Mouse (Mus musculus) stomach, embryonic 16.5 days (tissue): ENCODE measurements around the gene 1700066M21Rik. TPM values are rescaled to one million over a fixed set of nuclear protein-coding genes. Genes with fewer than 3 reads are reported as not detected.

Experiments
- ATAC-seq: fragments of 200-750 bp; cut with Nextera tagmentation; 2 replicates; pipeline ENCODE4 v1.8.0; 2017; ENCODE audit warnings: moderate number of reproducible peaks, moderate TSS enrichment; ENCODE audit not compliant: insufficient read depth, low FRiP score
- H3K27ac ChIP-seq: fragments of 300-500 bp; sonication (generic); 2 replicates; pipeline ENCODE4 v1.5.1; 2014; ENCODE audit warnings: low read length
- H3K27me3 ChIP-seq: fragments of 300-500 bp; sonication (generic); 2 replicates; pipeline ENCODE4 v1.6.1; 2014; ENCODE audit warnings: low read length, control low read depth, mixed read lengths; ENCODE audit not compliant: control insufficient read depth, insufficient read depth
- H3K36me3 ChIP-seq: fragments of 300-500 bp; sonication (generic); 2 replicates; pipeline ENCODE4 v1.6.1; 2014; ENCODE audit warnings: low read length; ENCODE audit not compliant: control insufficient read depth, insufficient read depth
- H3K4me1 ChIP-seq: fragments of 300-500 bp; sonication (generic); 2 replicates; pipeline ENCODE4 v1.6.1; 2014; ENCODE audit warnings: low read length, control low read depth, mixed read lengths; ENCODE audit not compliant: control insufficient read depth, insufficient read depth
- H3K4me2 ChIP-seq: fragments of 300-500 bp; sonication (generic); 2 replicates; pipeline ENCODE4 v1.6.1; 2014; ENCODE audit warnings: low read depth, low read length, mixed read lengths
- H3K4me3 ChIP-seq: fragments of 300-500 bp; sonication (generic); replicated peaks from 2 replicates; pipeline ENCODE4 v1.5.1; 2014; ENCODE audit warnings: mild to moderate bottlenecking, low read length
- H3K9ac ChIP-seq: fragments of 300-500 bp; sonication (generic); 2 replicates; pipeline ENCODE4 v1.6.1; 2014; ENCODE audit warnings: low read length
- H3K9me3 ChIP-seq: fragments of 300-500 bp; sonication (generic); replicated peaks from 2 replicates; pipeline ENCODE4 v1.6.1; 2016; ENCODE audit warnings: low read length, control low read depth; ENCODE audit not compliant: control insufficient read depth
- WGBS: fragments of 180-500 bp; shearing (Covaris S2); extraction: QIAGEN DNeasy Blood & Tissue Kit; methylation state at CpG from one replicate; pipeline ENCODE4 v1.1.7; 2014; 5-methylcytosine and 5-hydroxymethylcytosine counted together
- polyA plus RNA-seq: library from polyadenylated mRNA; unstranded; fragments of >200 nt; fragmentation: Nextera tagmentation; extraction: Ambion mirVana; gene quantifications from 2 replicates; pipeline ENCODE4 v1.2.1, GENCODE M21; 2015

The 1700066M21Rik gene
- 11.5 and 14.8 TPM in 2 replicates for polyA plus RNA-seq

DNA sequence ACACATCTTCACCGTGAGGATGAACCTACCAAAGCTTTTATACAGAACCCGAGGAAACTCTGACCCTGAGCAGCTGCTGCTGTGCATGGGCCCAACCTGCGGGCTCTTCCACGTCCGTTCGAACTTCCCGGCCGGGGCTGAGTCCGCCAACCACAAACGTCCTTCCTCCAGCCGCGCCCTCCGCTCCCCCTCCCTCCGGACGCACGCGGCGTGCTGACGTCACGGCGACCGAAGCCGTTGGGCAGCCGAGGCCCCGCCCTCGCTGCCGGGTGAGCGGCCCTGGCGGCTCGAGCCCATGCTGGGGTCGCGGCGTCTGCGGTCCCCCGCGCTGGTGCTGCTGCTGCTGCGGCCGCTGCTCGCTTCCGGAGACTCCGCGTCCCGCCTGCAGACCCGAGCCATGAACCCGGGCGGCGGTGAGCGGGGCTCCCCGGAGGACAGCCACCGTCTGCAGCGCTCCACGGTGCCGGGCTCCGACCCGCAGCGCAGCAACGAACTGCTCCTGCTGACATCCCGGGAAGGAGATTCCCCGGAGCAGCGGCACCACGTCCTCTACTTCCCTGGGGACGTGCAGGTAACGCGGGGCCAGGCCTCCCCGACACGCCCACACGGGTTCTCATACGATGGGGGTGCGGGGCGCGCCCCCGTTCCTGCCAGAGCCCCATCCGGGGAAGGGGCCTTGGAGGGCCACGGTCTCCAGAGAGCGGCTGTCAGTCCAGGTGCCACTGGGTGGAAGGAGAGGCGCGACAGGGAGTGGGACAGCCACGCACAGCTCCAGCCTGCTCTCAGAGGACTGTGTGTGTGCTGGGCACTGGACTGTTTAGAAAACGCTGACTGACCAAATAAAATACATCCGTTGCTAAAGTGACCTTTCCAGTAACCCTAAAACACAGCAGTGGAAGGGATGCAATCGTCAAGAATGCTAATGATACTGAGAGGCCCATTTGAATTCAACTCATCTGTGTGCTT, at the start of gene 1700066M21Rik:
Gene 1700066M21Rik (plus strand): TSS at position 245 of the 966 bp plus-strand sequence.
- peak; percentile 96 for ATAC-seq
- H3K9me3 ChIP-seq: no peaks in the 10 kb centered on the region
- WGBS: under 1% methylated on average over 81 of the region's 81 CpGs

DNA sequence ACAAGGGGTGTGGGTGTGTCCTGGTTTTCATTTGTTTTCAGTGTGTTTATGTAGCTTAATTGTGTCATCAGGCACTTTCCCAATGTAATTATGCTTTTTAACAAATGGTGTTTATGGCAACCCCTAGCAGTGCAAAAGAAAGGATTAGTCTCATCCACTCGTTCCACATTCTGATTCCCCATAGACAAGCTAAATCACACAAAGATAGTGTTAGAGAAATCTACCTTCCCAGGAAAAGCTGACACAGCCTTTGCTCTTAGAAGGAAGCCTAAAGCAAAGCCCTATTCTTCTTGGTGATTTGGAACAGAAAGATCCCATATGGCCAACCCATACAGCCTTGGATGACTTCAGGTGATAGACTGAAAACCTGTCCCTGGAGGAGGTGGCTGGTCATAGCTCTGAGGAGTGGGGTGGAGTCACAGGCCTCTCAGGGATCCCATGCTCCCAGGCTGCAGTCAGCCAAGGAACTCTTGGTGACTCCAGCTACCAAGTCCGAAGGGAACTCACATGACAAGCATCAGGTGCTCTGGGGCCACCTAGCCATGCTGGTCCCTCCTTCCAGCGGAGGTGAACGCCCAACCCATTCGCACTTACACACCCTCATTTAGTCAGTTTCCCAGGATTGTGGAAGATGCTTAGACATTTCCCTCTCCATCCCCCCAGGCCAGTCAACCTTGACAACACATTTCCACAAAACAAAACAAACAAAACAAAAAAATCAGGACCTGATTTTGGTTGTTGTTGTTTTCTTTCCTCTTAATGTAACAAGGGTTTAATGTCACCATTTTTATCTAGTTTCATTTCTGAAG, 47.9 kb upstream of the 1700066M21Rik start:
- no peak for ATAC-seq
- no peaks in the 10 kb centered on the region for H3K9me3 ChIP-seq
- H3K27me3 ChIP-seq: no peaks in the 10 kb centered on the region
- H3K4me2 ChIP-seq: no peak overlapping the region
- no peak overlapping the region for H3K4me3 ChIP-seq
- WGBS: 72% methylated on average over 5 of the region's 5 CpGs
- 0 out of 2 replicates have a peak, but pooled peaks cover 5% of the 10 kb centered on the region for H3K4me1 ChIP-seq
- H3K27ac ChIP-seq: no peak overlapping the region
- no peak overlapping the region for H3K9ac ChIP-seq
- H3K36me3 ChIP-seq: no peaks in the 10 kb centered on the region

More for the DNA sequence above, at the start of gene 1700066M21Rik:
- Histone ChIP-seq H3K27me3 (no peaks in the 10 kb centered on the region), H3K27ac (peak within 1 kb of the TSS; percentile 67), H3K4me3 (peak within 1 kb of the TSS; percentile 81), H3K9ac (peak within 1 kb of the TSS; percentile 96), H3K4me2 (peak within 1 kb of the TSS; percentile 95), H3K36me3 (no peaks in the 10 kb centered on the region), H3K4me1 (peaks cover 9% of the 10 kb centered on the region; the same call in 1 of the 2 replicates)

DNA sequence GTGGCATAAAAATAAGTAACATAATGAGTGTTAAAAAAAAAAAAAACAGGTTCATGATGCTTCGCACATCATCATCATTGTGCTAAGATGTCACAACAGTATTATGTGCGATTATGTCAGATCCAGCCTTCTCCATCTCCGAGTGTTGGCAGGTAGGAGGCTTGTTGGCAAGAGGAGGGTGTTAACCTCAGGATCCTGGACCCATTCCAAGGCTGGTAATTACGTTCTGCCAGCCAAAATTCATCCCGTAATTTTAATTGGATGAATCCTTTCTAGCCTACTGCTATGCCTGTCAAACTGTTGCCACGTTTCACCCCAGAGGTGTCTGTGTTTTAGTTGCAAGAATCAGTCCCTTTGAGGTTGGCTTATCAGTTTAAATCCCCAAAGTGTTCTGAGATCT, 47.2 kb upstream of the 1700066M21Rik start:
- no peak overlapping the region for H3K4me2 ChIP-seq
- H3K9me3 ChIP-seq: no peaks in the 10 kb centered on the region
- H3K36me3 ChIP-seq: no peaks in the 10 kb centered on the region
- 0 out of 2 replicates have a peak, but pooled peaks cover 5% of the 10 kb centered on the region for H3K4me1 ChIP-seq
- H3K27me3 ChIP-seq: no peaks in the 10 kb centered on the region
- no peak for ATAC-seq
- no peak overlapping the region for H3K9ac ChIP-seq
- H3K27ac ChIP-seq: no peak overlapping the region
- no peak overlapping the region for H3K4me3 ChIP-seq
- 81% methylated on average over 6 of the region's 6 CpGs for WGBS

DNA sequence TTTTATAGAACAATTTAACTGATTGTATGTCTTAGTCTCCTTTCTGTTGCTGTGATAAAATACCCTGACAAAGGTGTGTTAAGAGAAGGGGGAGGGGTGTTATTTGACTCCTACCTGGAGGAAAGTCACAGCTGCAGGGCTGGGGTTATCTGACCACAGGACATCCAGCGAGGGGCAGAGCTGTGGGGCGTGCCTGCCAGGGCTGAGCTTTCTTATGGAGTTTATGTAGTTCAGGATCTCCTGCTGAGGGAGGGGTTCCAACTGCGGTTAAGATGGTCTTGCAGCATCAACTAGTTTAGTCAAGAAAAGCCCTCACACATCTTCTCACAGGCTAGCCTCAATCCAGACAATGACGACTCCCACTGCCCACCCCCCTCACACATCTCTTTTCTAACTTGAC, 45.4 kb upstream of the 1700066M21Rik start:
- Histone ChIP-seq H3K36me3 (no peaks in the 10 kb centered on the region), H3K9me3 (no peaks in the 10 kb centered on the region), H3K9ac (no peak overlapping the region), H3K4me3 (no peak overlapping the region), H3K4me1 (0 out of 2 replicates have a peak, but pooled peaks cover 5% of the 10 kb centered on the region), H3K27ac (no peak overlapping the region), H3K27me3 (no peaks in the 10 kb centered on the region), H3K4me2 (no peak overlapping the region)
- 19% methylated on average over 4 of the region's 4 CpGs for WGBS
- no peak for ATAC-seq

DNA sequence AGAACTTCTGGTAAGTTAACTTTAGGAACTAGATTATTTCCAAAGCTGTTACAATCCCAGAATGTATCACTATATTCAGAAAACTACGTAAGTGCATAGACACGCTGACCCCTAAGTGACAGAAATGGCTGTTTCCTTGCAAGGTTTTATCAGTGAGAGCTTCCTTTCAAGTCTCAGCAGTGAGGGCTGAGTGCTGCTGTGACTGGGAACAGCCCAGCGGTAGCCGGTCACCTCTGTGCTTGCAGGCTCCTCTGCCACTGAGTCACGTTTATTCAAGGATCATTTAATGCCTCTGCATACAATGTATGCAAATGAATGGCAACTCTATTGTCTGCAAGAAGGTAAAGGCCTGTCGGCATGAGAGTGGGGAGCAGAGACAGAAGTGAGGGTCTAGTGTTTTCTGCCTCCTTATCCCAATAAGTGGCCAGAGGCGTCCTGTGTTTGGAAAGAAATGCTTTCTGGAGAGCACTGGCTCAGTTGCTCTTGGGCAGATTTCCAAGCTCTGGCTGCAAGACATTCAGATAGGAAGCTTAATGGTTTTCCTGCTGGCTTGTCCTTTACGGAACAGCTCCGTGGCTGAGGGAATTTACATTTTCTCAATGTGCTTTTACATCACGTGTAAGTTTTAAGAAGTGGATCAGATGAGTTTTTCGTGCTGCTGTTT, 43.7 kb upstream of the 1700066M21Rik start:
- H3K9me3 ChIP-seq: no peaks in the 10 kb centered on the region
- no peak overlapping the region for H3K4me3 ChIP-seq
- 26% methylated on average over 11 of the region's 11 CpGs for WGBS
- H3K9ac ChIP-seq: no peak overlapping the region
- 0 out of 2 replicates have a peak, but pooled peaks cover 5% of the 10 kb centered on the region for H3K4me1 ChIP-seq
- no peak overlapping the region for H3K27ac ChIP-seq
- no peaks in the 10 kb centered on the region for H3K36me3 ChIP-seq
- H3K27me3 ChIP-seq: no peaks in the 10 kb centered on the region
- no peak for ATAC-seq
- H3K4me2 ChIP-seq: no peak overlapping the region

DNA sequence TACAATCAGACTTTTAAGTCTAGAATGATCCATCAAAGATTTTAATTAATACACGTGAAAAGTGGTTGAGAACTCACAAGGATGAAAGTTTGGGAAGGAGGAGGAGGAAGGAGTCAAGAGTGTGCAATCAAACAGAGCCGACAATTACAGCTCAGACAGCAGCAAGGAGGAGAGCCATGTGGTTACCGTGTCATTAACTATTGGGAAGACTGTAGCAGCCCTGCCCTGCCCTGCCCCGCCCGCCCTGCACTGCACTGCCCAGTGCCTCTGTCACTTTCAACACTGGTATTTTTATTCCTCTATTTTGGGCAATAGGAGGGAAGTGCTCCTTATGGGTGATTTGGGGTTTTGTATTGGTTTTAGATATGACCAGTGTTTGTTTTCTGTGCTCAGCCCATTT, 42.2 kb upstream of the 1700066M21Rik start:
- no peak overlapping the region for H3K27ac ChIP-seq
- H3K36me3 ChIP-seq: no peaks in the 10 kb centered on the region
- no peaks in the 10 kb centered on the region for H3K9me3 ChIP-seq
- 58% methylated on average over 5 of the region's 5 CpGs for WGBS
- no peak overlapping the region for H3K9ac ChIP-seq
- 0 out of 2 replicates have a peak, but pooled peaks cover 5% of the 10 kb centered on the region for H3K4me1 ChIP-seq
- H3K27me3 ChIP-seq: no peaks in the 10 kb centered on the region
- ATAC-seq: no peak
- no peak overlapping the region for H3K4me3 ChIP-seq
- no peak overlapping the region for H3K4me2 ChIP-seq

DNA sequence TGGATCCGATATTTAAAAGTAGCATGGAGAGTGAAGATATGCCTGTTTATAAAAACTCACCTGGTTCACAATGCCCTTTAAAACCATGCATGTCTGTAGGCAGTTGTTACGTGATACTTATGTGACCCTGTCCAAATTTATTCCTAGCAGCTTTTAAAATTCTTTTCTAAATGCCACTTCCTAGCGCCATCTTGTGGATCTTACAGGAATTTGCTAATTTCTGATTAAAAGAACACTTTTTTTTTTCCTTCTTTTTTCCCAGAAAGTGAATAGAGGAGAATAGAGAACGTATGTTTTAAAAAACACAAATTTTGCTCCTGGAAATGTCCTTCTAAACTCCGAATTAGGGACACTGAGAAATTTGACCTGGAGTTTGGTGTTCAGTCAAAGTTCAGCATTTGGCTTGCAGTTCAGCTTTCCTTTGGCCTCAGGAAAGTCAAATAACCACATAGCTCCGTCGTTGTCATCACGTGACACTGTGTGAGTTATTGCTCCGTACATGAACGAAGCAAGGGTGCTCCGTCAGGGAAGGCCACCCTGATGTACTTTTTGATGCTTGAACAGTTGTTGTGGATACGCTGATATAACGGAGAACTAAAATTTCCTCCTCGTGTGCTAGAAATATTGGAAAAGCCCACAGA, 38.1 kb upstream of the 1700066M21Rik start:
- 45% methylated on average over 14 of the region's 14 CpGs for WGBS
- no peaks in the 10 kb centered on the region for H3K27me3 ChIP-seq
- no peak overlapping the region for H3K4me2 ChIP-seq
- no peak for ATAC-seq
- no peaks in the 10 kb centered on the region for H3K36me3 ChIP-seq
- no peaks in the 10 kb centered on the region for H3K9me3 ChIP-seq
- H3K9ac ChIP-seq: no peak overlapping the region
- no peak overlapping the region for H3K27ac ChIP-seq
- H3K4me3 ChIP-seq: no peak overlapping the region
- no peaks in the 10 kb centered on the region for H3K4me1 ChIP-seq

GRCm38 (mm10) chr1:57341197-57341596, 36.2 kb upstream of the 1700066M21Rik start:
- peak; percentile 76; the same call in 1 of the 2 replicates for ATAC-seq

More at GRCm38 (mm10) chr1:57341197-57341596, 36.2 kb upstream of the 1700066M21Rik start:
- H3K9ac ChIP-seq: no peak overlapping the region
- H3K36me3 ChIP-seq: no peaks in the 10 kb centered on the region
- H3K9me3 ChIP-seq: no peaks in the 10 kb centered on the region
- no peaks in the 10 kb centered on the region for H3K27me3 ChIP-seq
- no peak overlapping the region for H3K4me2 ChIP-seq
- no peak overlapping the region for H3K4me3 ChIP-seq
- 36% methylated on average over 2 of the region's 2 CpGs for WGBS
- no peaks in the 10 kb centered on the region for H3K4me1 ChIP-seq
- H3K27ac ChIP-seq: peak overlapping the region; percentile 31; the same call in 1 of the 2 replicates
